Mouse (Mus musculus) forebrain, embryonic 11.5 days (tissue): ENCODE results near the gene Ush1g. TPM values are rescaled to one million over a fixed set of nuclear protein-coding genes. Genes with fewer than 3 reads are reported as not detected.

ENCODE experiments used
- ATAC-seq: fragments of 200-750 bp; cut with Nextera tagmentation; replicated peaks from 2 replicates; pipeline ENCODE4 v1.8.0; 2017; ENCODE audit warnings: moderate TSS enrichment; ENCODE audit not compliant: low FRiP score
- DNase-seq: peaks from one replicate; pipeline ENCODE4 v3.0.0-alpha.2; 2017; ENCODE audit warnings: low spot score
- H3K27ac ChIP-seq: fragments of 300-500 bp; sonication (generic); 2 replicates; pipeline ENCODE4 v1.5.1; 2014; ENCODE audit warnings: low read depth, low read length
- H3K27me3 ChIP-seq: fragments of 300-500 bp; sonication (generic); 2 replicates; pipeline ENCODE4 v1.6.1; 2014; ENCODE audit warnings: mild to moderate bottlenecking, low read length, mixed read lengths; ENCODE audit not compliant: control insufficient read depth, insufficient read depth
- H3K36me3 ChIP-seq: fragments of 300-500 bp; sonication (generic); 2 replicates; pipeline ENCODE4 v1.6.1; 2014; ENCODE audit warnings: mild to moderate bottlenecking, low read length, moderate library complexity, mixed read lengths; ENCODE audit not compliant: control insufficient read depth, insufficient read depth
- H3K4me1 ChIP-seq: fragments of 300-500 bp; sonication (generic); replicated peaks from 2 replicates; pipeline ENCODE4 v1.6.1; 2014; ENCODE audit warnings: low read length, mixed read lengths; ENCODE audit not compliant: control insufficient read depth, insufficient read depth
- H3K4me2 ChIP-seq: fragments of 300-500 bp; sonication (generic); 2 replicates; pipeline ENCODE4 v1.6.1; 2014; ENCODE audit warnings: low read depth, mild to moderate bottlenecking, low read length, moderate library complexity, mixed read lengths; ENCODE audit not compliant: severe bottlenecking
- H3K4me3 ChIP-seq: fragments of 300-500 bp; sonication (generic); 2 replicates; pipeline ENCODE4 v1.5.1; 2014; ENCODE audit warnings: low read depth, low read length
- H3K9ac ChIP-seq: fragments of 300-500 bp; sonication (generic); 2 replicates; pipeline ENCODE4 v1.6.1; 2014; ENCODE audit warnings: low read length
- H3K9me3 ChIP-seq: fragments of 300-500 bp; sonication (generic); 2 replicates; pipeline ENCODE4 v1.6.1; 2016; ENCODE audit warnings: low read length, mixed read lengths; ENCODE audit not compliant: control insufficient read depth
- WGBS: fragments of 180-500 bp; shearing (Covaris S2); extraction: QIAGEN DNeasy Blood & Tissue Kit; methylation state at CpG from one replicate; pipeline ENCODE4 v1.1.7; 2014; 5-methylcytosine and 5-hydroxymethylcytosine counted together
- polyA plus RNA-seq: library from polyadenylated mRNA; unstranded; fragments of >200 nt; fragmentation: Nextera tagmentation; extraction: Ambion mirVana; gene quantifications from 2 replicates; pipeline ENCODE4 v1.2.1, GENCODE M21; 2014

Gene Ush1g
- polyA plus RNA-seq, 1 experiment from 2014 or later = not detected

DNA sequence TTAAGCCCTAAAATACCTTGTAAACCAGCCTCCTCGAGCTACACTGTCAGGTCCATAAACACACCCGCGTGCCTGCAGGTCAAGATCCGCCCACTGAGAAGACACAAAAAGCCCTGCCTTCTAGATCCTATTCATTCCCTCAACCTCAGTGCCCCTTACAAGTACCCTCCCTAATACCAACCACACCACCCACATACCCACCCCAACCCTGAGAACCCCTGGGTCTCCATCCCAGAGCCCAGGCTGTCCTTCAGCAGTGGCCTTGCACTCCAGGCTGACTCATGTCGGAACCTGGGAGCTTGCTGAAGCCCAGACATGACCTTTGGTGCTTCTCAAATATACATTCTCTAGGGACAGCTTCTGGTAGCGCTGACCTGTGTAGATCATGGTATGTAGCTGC, 47.1 kb downstream of the Ush1g start:
- peaks cover 15% of the 10 kb centered on the region for H3K4me1 ChIP-seq
- no peaks in the 10 kb centered on the region for H3K36me3 ChIP-seq
- ATAC-seq = no peak
- H3K27me3 ChIP-seq = no peaks in the 10 kb centered on the region
- H3K27ac ChIP-seq = no peak overlapping the region
- no peak overlapping the region for H3K4me2 ChIP-seq
- no peak overlapping the region for H3K4me3 ChIP-seq
- H3K9me3 ChIP-seq = no peaks in the 10 kb centered on the region
- 94% methylated on average over 6 of the region's 6 CpGs for WGBS
- no peak for DNase-seq
- H3K9ac ChIP-seq = no peak overlapping the region

DNA sequence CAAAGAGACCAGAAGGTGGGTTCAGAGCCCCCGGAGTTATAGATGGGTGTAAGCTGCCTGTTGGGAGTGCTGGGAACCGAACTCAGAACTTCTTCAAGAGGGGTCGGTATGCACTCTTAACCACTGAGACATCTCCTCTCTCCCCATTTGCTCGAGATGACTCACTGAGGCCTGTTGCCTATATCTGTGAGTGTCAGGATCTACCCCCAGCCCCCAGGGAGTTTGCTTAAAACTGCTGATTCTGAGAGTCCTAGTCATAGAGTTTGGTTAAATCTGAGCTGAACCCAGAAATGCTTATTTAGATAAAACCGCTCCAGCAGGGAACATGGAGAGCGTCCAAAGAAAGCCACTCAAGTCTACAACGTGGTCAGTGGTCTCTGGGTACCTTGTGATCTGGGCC, 47.7 kb downstream of the Ush1g start:
- 87% methylated on average over 7 of the region's 7 CpGs for WGBS
- Histone ChIP-seq H3K4me2 (no peak overlapping the region), H3K4me1 (peaks cover 15% of the 10 kb centered on the region), H3K9ac (no peak overlapping the region), H3K4me3 (no peak overlapping the region), H3K27ac (no peak overlapping the region), H3K27me3 (no peaks in the 10 kb centered on the region), H3K36me3 (no peaks in the 10 kb centered on the region), H3K9me3 (no peaks in the 10 kb centered on the region)
- DNase-seq (no peak), ATAC-seq (no peak)

DNA sequence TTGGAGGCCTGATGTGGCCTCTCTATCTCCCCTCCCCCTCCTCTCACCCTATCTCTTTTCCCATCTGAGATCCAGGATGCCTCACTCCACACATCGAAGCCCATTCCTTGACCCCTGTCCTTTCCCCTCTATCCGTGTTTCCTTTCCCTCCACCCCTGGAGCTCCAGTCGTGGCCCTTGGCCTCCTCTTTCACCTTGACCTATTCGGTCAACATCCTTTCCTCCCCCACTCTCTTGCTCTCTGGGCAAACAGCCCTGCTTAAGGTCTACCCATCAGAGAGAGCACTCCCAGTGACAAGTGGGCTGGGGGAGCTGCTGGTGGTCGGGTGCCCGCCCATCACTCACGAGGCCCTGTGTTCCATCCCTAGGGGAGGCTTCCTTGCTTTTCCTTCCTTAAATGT, 48.1 kb downstream of the Ush1g start:
- H3K9me3 ChIP-seq = no peaks in the 10 kb centered on the region
- peaks cover 15% of the 10 kb centered on the region for H3K4me1 ChIP-seq
- H3K27me3 ChIP-seq = 0 out of 2 replicates have a peak, but pooled peaks cover 2% of the 10 kb centered on the region
- DNase-seq (no peak), ATAC-seq (no peak)
- no peaks in the 10 kb centered on the region for H3K36me3 ChIP-seq
- WGBS = 60% methylated on average over 7 of the region's 7 CpGs
- H3K9ac ChIP-seq = no peak overlapping the region
- no peak overlapping the region for H3K4me3 ChIP-seq
- no peak overlapping the region for H3K27ac ChIP-seq
- no peak overlapping the region for H3K4me2 ChIP-seq

DNA sequence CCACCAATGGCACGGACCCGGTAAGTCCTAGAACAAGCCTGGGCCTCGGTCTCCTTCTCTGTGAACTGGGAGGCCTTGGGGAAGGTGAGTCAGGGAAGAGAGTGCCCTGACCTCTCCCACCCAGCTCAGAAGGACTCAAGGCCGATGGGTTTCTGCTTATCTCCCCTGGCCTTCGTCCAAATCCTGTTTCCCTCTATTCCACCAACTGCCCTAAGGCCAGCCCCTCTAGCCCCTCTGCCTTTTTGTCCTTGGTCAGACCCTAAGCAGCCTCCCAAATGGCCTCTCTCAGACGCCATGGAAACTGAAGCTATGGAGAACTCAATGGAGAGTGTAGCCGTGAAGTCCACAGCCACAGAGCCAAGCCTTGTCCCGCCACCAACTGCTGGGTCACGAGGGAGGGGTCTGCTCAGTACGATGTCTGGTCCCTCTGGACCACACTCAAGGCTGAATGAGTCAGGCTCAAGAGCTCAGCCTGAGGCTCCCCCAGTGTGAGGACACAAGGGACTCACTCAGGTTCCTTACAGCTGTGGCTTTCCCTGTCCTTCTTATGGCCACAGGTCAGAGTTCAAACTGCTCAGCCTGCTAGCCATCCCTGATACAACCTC, 48.8 kb downstream of the Ush1g start:
- H3K9me3 ChIP-seq = no peaks in the 10 kb centered on the region
- peaks cover 15% of the 10 kb centered on the region for H3K4me1 ChIP-seq
- WGBS = 76% methylated on average over 10 of the region's 10 CpGs
- H3K36me3 ChIP-seq = no peaks in the 10 kb centered on the region
- no peak overlapping the region for H3K4me2 ChIP-seq
- no peak for DNase-seq
- H3K27ac ChIP-seq = no peak overlapping the region
- ATAC-seq = no peak
- H3K4me3 ChIP-seq = no peak overlapping the region
- H3K9ac ChIP-seq = no peak overlapping the region
- H3K27me3 ChIP-seq = peaks cover 8% of the 10 kb centered on the region

DNA sequence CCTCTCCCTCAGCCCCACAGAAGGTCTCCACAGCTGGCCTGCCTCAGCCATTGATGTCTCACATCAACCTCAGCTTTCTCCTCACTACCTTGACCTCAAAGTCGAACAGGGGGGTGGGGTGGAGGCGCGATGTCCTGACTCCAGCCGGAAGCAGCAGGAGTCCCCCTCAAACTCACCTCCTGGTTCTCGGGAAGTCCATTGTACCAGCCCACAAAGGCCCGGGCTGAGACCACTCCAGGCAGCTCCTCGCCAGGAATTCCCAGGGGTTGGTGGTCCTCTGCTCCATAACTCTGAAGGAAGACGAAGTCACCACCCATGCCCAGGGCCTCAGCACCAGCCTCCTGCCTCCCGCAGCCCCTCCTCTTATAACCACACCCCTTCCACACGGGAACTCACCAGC, 50.4 kb downstream of the Ush1g start:
- Histone ChIP-seq H3K27me3 (peaks cover 23% of the 10 kb centered on the region), H3K4me1 (peaks cover 18% of the 10 kb centered on the region), H3K9ac (no peak overlapping the region), H3K4me3 (no peak overlapping the region), H3K9me3 (no peaks in the 10 kb centered on the region), H3K27ac (no peak overlapping the region), H3K36me3 (no peaks in the 10 kb centered on the region), H3K4me2 (no peak overlapping the region)
- no peak for ATAC-seq
- DNase-seq = no peak
- WGBS = 73% methylated on average over 10 of the region's 10 CpGs

DNA sequence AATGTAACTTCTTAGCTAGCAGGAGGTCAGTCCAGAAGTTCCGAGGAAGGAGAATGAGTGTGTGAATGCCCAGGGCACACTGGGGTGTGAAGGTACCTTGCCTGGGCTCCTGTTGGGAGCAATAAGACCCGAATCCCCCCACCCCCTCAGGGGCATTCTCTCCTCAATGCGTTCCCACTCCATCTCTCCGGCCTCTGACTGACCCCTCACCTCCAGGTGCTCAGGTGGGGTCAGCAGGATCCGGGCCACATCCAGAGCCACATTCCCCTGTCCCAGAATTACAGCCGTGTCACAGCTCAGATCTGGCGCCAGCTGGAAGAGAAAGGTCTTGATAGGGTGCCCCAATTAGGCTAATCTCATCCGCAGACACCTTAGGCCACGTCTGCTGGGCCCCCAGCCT, 50.8 kb downstream of the Ush1g start:
- Histone ChIP-seq H3K27me3 (peaks cover 27% of the 10 kb centered on the region), H3K4me3 (no peak overlapping the region), H3K9me3 (no peaks in the 10 kb centered on the region), H3K4me1 (peaks cover 16% of the 10 kb centered on the region), H3K4me2 (no peak overlapping the region), H3K27ac (no peak overlapping the region), H3K36me3 (no peaks in the 10 kb centered on the region), H3K9ac (no peak overlapping the region)
- WGBS = 85% methylated on average over 9 of the region's 9 CpGs
- no peak for ATAC-seq
- no peak for DNase-seq

DNA sequence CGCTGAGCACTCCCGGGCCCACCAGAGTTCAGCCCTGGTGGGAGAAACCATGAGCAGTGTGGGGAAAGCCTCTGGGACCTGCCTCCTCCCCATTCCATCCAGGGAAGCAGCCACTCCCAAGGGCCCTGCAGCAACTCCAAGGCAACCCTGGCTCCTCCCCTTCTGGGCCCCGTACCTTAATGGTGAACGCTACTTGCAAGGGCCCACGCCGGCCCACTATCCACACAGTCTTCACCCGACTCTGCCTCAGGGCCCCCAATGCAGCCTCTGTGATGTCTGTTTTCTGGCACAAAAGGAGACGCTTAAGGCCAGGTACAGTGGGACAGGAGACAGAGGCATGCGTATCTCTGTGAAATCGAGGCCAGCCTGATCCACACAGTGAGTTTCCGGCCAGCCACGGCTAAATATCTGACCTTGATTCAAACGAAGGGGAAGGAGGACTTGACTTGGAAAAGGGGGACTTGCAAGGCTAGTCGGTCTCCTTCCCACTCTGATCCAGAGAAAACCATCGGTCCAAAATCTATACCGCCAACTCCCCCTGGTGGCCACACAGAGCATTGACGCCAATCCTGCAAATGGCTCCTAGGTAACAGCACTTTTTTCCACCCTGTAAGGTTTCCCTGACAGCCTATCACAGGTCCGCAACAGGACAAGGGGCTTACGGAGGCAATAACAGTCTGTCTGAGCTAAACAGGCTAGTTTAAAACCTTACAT, 51.5 kb downstream of the Ush1g start:
- ATAC-seq = 0 out of 2 replicates have a peak, but pooled peaks have one; percentile 20
- no peak overlapping the region for H3K9ac ChIP-seq

DNA sequence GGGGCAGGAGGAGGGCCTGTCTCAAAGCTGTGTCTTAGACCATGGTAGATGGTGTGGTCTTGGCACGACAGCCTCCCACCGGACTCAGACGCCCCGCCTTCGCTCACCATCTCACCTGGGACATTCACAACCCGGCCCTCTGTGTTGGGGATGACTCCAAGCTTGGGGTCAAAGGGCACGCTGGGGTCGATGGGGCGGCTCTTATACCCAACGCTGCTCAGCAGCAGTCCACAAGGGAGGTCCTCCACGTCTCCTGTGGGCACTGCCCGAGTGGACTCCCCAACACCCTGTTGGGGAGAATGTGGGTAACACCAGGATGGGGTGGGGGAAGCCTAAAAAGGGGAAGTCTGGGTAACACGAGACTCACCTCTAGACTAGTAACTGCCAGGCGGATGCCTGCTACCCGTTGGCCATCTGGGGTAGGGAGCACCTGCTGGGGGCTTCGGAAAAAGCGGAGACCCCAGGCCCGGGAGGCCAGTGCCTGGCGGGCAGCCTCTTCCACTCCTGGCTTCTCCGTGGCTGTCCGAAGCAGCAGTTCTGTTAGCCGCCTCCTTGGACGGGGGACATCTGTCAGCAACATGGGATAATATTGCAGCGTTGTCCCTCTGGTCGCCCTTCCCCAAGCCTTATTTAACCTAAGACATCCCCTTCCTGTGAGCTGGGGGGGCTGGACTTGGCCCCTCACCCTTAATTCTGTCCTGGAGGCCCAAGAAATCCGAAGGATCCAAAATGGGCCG, 52.3 kb downstream of the Ush1g start:
- ATAC-seq (no peak), DNase-seq (no peak)
- Histone ChIP-seq H3K4me2 (no peak overlapping the region), H3K9ac (no peak overlapping the region), H3K9me3 (no peaks in the 10 kb centered on the region), H3K36me3 (no peaks in the 10 kb centered on the region), H3K27ac (no peak overlapping the region), H3K4me1 (peaks cover 18% of the 10 kb centered on the region), H3K4me3 (no peak overlapping the region), H3K27me3 (peaks cover 42% of the 10 kb centered on the region)
- 91% methylated on average over 27 of the region's 27 CpGs for WGBS

More for the DNA sequence above, 51.5 kb downstream of the Ush1g start:
- H3K9me3 ChIP-seq = no peaks in the 10 kb centered on the region
- H3K4me3 ChIP-seq = no peak overlapping the region
- H3K4me1 ChIP-seq = peaks cover 14% of the 10 kb centered on the region
- WGBS = 32% methylated on average over 19 of the region's 19 CpGs
- no peak overlapping the region for H3K27ac ChIP-seq
- no peaks in the 10 kb centered on the region for H3K36me3 ChIP-seq
- no peak overlapping the region for H3K4me2 ChIP-seq
- peak; percentile 89 for DNase-seq
- peaks cover 34% of the 10 kb centered on the region for H3K27me3 ChIP-seq
